Mouse (Mus musculus) forebrain, postnatal 0 days (tissue): ENCODE data around the gene Gm28539. TPM values are rescaled to one million over a fixed set of nuclear protein-coding genes. Genes with fewer than 3 reads are reported as not detected.

Experiments used
- ATAC-seq: fragments of 200-750 bp; cut with Nextera tagmentation; 2 replicates; pipeline ENCODE4 v1.8.0; 2017; ENCODE audit warnings: mild to moderate bottlenecking, moderate library complexity
- DNase-seq: peaks from one replicate; pipeline ENCODE4 v3.0.0-alpha.2; 2015
- H3K27ac ChIP-seq: fragments of 300-500 bp; sonication (generic); 2 replicates; pipeline ENCODE4 v1.5.1; 2014; ENCODE audit warnings: low read depth, mild to moderate bottlenecking, antibody characterized with exemption, low read length, moderate library complexity, mixed read lengths
- H3K27me3 ChIP-seq: fragments of 300-500 bp; sonication (generic); 2 replicates; pipeline ENCODE4 v1.6.1; 2014; ENCODE audit warnings: mild to moderate bottlenecking, low read length, mixed read lengths; ENCODE audit not compliant: insufficient read depth
- H3K36me3 ChIP-seq: fragments of 300-500 bp; sonication (generic); 2 replicates; pipeline ENCODE4 v1.6.1; 2014; ENCODE audit warnings: mild to moderate bottlenecking, moderate library complexity; ENCODE audit not compliant: insufficient read depth
- H3K4me1 ChIP-seq: fragments of 300-500 bp; sonication (generic); 2 replicates; pipeline ENCODE4 v1.6.1; 2014; ENCODE audit warnings: antibody characterized with exemption; ENCODE audit not compliant: insufficient read depth
- H3K4me2 ChIP-seq: fragments of 300-500 bp; sonication (generic); 2 replicates; pipeline ENCODE4 v1.6.1; 2014; ENCODE audit warnings: low read depth, mild to moderate bottlenecking, moderate library complexity
- H3K4me3 ChIP-seq: fragments of 300-500 bp; sonication (generic); 2 replicates; pipeline ENCODE4 v1.5.1; 2014; ENCODE audit warnings: low read depth, low read length, mixed read lengths
- H3K9ac ChIP-seq: fragments of 300-500 bp; sonication (generic); 2 replicates; pipeline ENCODE4 v1.6.1; 2014; ENCODE audit warnings: mild to moderate bottlenecking
- H3K9me3 ChIP-seq: fragments of 300-500 bp; sonication (generic); 2 replicates; pipeline ENCODE4 v1.6.1; 2016; ENCODE audit warnings: low read length
- CTCF ChIP-seq: sonication (generic); IDR thresholded peaks from 2 replicates; pipeline ENCODE4 v1.5.1; 2016; ENCODE audit warnings: antibody characterized with exemption, control low read depth, low read depth
- WGBS: fragments of 180-500 bp; shearing (Covaris S2); extraction: QIAGEN DNeasy Blood & Tissue Kit; methylation state at CpG from one replicate; pipeline ENCODE4 v1.1.7; 2014; 5-methylcytosine and 5-hydroxymethylcytosine counted together
- polyA plus RNA-seq: library from polyadenylated mRNA; unstranded; fragments of >200 nt; fragmentation: Nextera tagmentation; extraction: Ambion mirVana; gene quantifications from 2 replicates; pipeline ENCODE4 v1.2.1, GENCODE M21; 2015
- total RNA-seq: library from RNA; depleted of rRNA; stranded (reverse); fragments of >200 nt; gene quantifications from 2 replicates; pipeline ENCODE4 v1.2.3, GENCODE M21; 2014

Gene Gm28539
- total and polyA plus RNA-seq, 2 experiments from 2014 or later, result not detected

DNA sequence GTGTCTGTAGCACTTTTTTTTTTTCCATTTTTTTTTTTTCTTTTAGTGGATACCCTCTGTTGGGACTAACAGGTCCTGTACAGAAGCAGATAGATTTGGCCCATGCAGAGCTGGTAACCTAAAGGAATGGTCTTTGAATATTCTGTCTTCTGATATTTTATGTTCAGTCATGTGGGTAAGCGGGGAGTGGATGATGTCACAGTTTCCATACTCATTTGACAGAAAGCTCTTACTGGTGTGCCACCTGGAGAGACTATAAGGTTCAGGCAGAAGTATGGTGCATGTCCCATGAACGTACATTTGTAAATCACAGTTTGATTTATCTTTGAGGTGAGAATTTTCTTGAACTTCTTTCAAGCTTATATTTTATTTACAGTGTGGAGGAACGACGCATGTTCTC, 79.7 kb downstream of the Gm28539 start:
- no peak for TF ChIP-seq CTCF
- Histone ChIP-seq H3K4me1 (no peaks in the 10 kb centered on the region), H3K9ac (no peak overlapping the region), H3K4me2 (no peak overlapping the region), H3K27ac (no peak overlapping the region), H3K9me3 (no peaks in the 10 kb centered on the region), H3K4me3 (no peak overlapping the region), H3K36me3 (peaks cover 66% of the 10 kb centered on the region), H3K27me3 (no peaks in the 10 kb centered on the region)
- ATAC-seq, result no peak
- DNase-seq, result no peak
- 97% methylated on average over 4 of the region's 4 CpGs for WGBS

DNA sequence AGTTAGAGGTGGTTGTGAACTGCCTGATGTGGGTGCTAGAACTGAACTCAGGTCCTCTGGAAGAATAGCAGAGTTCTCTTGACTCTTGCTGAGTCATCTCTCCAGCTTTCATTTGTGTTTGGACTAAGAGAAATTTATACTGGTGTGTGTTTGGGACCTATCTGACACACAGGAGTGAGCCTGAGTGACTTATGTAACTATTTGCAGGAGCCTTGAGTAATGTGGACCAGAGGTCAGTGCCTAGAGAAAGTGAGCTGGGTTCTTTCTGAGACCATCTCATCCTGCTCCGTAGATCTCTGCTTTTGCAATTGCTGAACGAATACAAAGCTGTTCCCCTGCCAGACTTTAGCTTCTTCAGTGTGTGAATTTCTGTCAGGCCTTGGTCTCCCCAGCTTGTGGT, 85.4 kb downstream of the Gm28539 start:
- H3K9me3 ChIP-seq, result no peaks in the 10 kb centered on the region
- WGBS, result 93% methylated on average over 2 of the region's 2 CpGs
- no peak overlapping the region for H3K4me2 ChIP-seq
- H3K9ac ChIP-seq, result no peak overlapping the region
- no peaks in the 10 kb centered on the region for H3K27me3 ChIP-seq
- H3K27ac ChIP-seq, result no peak overlapping the region
- no peak for ATAC-seq
- H3K36me3 ChIP-seq, result peaks cover 92% of the 10 kb centered on the region
- H3K4me3 ChIP-seq, result no peak overlapping the region
- DNase-seq, result no peak
- H3K4me1 ChIP-seq, result no peaks in the 10 kb centered on the region
- TF ChIP-seq CTCF, result no peak

DNA sequence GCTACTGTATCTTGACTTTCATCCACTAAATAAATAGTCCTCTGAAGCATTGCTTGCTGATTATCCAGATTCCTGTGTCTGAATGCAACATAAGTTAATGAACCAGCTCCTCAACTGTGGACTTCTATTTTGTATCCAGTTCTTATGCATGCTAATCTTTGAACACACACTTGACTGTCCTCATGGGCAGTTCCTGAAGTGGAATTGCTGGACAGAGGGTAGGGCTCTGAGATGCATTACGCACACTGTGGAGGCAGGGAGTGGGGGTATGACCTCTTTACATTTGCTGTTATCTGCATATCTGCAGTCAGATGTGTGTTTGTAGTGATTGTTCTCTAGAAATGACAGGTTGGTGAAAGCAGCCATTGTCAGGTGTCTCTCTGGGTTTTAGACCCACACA, 91.6 kb downstream of the Gm28539 start:
- H3K4me2 ChIP-seq, result no peak overlapping the region
- no peaks in the 10 kb centered on the region for H3K27me3 ChIP-seq
- WGBS, result 98% methylated on average over 1 of the region's 1 CpGs
- no peak for TF ChIP-seq CTCF
- peaks cover 66% of the 10 kb centered on the region for H3K36me3 ChIP-seq
- ATAC-seq (no peak), DNase-seq (no peak)
- no peak overlapping the region for H3K27ac ChIP-seq
- H3K9me3 ChIP-seq, result no peaks in the 10 kb centered on the region
- no peaks in the 10 kb centered on the region for H3K4me1 ChIP-seq
- H3K9ac ChIP-seq, result no peak overlapping the region
- H3K4me3 ChIP-seq, result no peak overlapping the region

DNA sequence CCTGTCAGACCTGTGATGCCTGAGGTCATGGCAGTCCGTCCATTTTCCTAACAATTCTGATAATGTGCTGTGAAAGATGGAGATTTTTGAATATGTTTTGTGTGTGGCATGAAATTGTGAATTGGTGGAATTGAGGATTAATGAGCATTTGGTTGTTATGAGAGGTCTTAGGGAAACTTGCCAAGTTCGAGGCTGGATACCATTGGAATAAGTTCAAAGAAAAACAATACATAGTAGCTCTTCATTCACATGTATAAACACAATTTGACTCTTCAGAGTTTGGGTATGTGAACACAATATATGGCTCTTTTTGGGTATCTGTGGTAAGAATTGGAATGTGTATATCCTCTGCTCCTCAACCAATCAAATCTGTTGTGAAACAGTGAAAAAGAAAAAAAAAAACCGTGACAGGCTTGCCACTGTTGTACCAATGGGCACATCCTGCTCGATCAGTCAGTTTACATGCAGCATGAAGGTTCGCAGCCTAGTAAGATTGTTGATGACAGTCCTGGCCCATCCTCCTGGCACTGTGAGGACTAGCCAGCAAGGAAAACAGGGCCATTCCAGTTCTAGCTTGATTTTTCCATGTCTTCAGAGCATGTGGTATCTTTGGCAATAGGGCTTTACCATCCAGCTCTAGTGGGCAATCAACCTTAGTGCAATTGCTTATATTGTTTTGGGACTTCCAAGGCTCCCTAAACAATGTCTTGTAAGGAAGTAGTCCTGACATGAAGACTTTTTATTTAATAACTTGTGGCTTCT, 102.1 kb downstream of the Gm28539 start:
- no peak overlapping the region for H3K4me2 ChIP-seq
- ATAC-seq, result no peak
- H3K4me3 ChIP-seq, result no peak overlapping the region
- no peaks in the 10 kb centered on the region for H3K4me1 ChIP-seq
- 79% methylated on average over 5 of the region's 5 CpGs for WGBS
- DNase-seq, result no peak
- no peak overlapping the region for H3K27ac ChIP-seq
- H3K27me3 ChIP-seq, result no peaks in the 10 kb centered on the region
- no peak overlapping the region for H3K9ac ChIP-seq
- TF ChIP-seq CTCF, result no peak
- H3K36me3 ChIP-seq, result peaks cover 49% of the 10 kb centered on the region
- H3K9me3 ChIP-seq, result no peaks in the 10 kb centered on the region

DNA sequence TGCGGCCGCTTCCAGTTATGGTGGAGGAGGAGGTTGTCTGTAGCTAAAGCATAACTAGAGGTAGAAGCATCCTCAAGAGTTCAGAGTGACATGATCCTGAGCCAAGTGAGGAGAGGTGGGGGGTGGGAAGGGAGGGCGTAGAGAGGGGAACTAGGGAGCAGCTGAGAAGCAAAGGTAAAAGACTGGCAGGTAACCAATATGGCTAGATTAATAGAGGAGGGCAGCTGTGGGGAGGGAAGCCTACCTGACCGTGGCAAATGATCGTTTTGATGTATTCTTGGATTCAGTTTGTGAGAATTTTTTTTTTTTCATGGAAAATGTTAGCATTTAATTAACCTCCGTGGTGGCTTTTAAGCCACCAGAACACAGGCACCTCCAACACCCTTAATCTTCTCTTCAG, 107.5 kb downstream of the Gm28539 start:
- Histone ChIP-seq H3K4me3 (no peak overlapping the region), H3K9ac (no peak overlapping the region), H3K9me3 (no peaks in the 10 kb centered on the region), H3K27ac (no peak overlapping the region), H3K36me3 (peaks cover 46% of the 10 kb centered on the region), H3K27me3 (no peaks in the 10 kb centered on the region), H3K4me1 (no peaks in the 10 kb centered on the region), H3K4me2 (no peak overlapping the region)
- no peak for DNase-seq
- TF ChIP-seq CTCF, result no peak
- 92% methylated on average over 6 of the region's 6 CpGs for WGBS
- no peak for ATAC-seq

DNA sequence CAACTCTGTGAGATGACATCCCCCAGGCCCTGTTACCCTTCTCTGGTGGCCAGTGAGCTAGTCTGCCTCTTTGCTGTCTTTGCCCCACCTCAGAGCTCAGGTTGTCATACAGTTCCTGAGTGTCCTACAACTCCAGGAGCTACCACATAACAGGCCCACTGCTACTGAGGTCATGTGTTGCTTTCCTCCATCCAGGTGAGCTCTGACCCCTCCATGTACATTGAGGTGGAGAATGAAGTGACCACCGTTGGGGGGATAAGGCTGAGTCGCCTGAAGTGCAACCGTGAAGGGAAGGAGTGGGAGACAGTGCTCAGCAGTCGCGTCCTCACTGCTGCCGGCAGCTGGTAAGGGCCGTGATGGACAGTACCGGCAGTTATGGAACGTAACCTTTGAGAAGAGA, 112.6 kb downstream of the Gm28539 start:
- no peak for DNase-seq
- 97% methylated on average over 9 of the region's 9 CpGs for WGBS
- no peak for TF ChIP-seq CTCF
- no peak overlapping the region for H3K9ac ChIP-seq
- H3K4me2 ChIP-seq, result no peak overlapping the region
- no peak overlapping the region for H3K27ac ChIP-seq
- H3K9me3 ChIP-seq, result no peaks in the 10 kb centered on the region
- no peaks in the 10 kb centered on the region for H3K27me3 ChIP-seq
- peaks cover 74% of the 10 kb centered on the region for H3K36me3 ChIP-seq
- no peaks in the 10 kb centered on the region for H3K4me1 ChIP-seq
- H3K4me3 ChIP-seq, result no peak overlapping the region
- no peak for ATAC-seq

DNA sequence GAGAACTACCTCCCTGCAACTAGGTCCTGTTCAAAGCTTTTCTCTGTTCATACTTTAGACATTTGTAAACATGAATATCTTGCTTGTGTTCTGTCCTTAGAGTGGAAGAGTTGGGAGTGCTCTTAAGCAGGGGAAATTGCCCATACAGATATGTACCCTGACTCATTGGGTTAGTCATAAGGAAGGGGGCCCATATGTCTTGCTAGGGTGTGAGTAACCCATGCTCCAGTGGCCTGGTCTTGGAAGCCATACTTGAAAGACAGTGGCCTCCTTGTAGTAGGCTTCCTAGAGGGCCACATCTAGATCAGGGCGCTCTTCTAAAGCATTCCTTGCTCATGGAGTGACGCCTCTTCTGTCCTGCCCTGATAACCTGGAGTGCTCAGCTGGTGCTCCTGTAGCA, 114.0 kb downstream of the Gm28539 start:
- H3K4me2 ChIP-seq, result no peak overlapping the region
- TF ChIP-seq CTCF, result no peak
- no peak overlapping the region for H3K27ac ChIP-seq
- 94% methylated on average over 2 of the region's 2 CpGs for WGBS
- H3K4me3 ChIP-seq, result no peak overlapping the region
- no peaks in the 10 kb centered on the region for H3K27me3 ChIP-seq
- ATAC-seq (no peak), DNase-seq (no peak)
- H3K36me3 ChIP-seq, result peaks cover 83% of the 10 kb centered on the region
- H3K9ac ChIP-seq, result no peak overlapping the region
- no peaks in the 10 kb centered on the region for H3K4me1 ChIP-seq
- H3K9me3 ChIP-seq, result no peaks in the 10 kb centered on the region
